Mouse (Mus musculus) small intestine, adult 10 weeks (tissue): Measurements from ENCODE around the gene Defa30. TPM values are rescaled to one million over a fixed set of nuclear protein-coding genes. Genes with fewer than 3 reads are reported as not detected.

ENCODE experiments used
- polyA plus RNA-seq: library from polyadenylated mRNA; stranded (reverse); fragments of 350-450 nt; fragmentation: Illumina TruSeq; extraction: RNeasy Lipid Tissue Mini Kit (QIAGEN cat#74804); gene quantifications from one replicate; pipeline ENCODE4 v1.2.3, GENCODE M21; 2014; ENCODE audit warnings: low replicate concordance

Defa30 gene
- polyA plus RNA-seq: 1,814 TPM

DNA sequence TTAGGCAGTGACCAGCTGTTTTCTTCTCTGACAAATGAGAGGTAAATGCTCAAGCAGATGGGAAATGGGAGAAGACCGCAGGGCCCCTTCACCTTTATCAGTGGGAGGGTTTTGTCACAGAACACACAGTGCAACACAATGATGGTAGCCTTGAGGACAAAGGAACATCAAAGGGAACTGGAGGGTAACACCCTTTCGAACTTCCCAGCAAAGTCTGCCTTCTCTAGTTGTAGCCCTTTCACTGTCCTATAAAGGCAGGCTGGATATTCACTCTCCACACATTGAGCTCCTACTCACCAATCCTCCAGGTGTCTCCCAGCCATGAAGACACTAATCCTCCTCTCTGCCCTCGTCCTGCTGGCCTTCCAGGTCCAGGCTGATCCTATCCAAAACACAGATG, at the start of gene Defa30:
TSS of gene Defa30 (plus strand) at position 301 of the 400 bp plus-strand sequence.

GRCm38 (mm10) chr8:21095950-21096349, 38.5 kb upstream of the Defa30 start, which contains the start of gene Gm14851:
Gene Gm14851, minus strand, starts transcription at chr8:21096050.

DNA sequence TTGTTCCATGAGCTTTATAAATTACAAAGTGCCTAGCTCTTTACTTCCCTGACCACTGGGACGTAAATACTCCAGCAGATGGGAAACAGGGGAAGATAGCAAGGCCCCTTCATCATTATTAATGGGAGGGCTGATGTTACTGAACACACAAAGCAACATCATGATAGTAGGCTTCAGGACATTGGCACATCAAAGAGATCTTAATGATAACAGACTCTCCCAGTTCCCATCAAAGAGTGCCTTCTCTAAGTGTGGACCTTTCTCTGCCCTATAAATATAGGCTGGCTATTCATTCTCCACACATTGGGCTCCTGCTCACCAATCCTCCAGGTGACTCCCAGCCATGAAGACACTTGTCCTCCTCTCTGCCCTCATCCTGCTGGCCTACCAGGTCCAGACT, 27.5 kb downstream of the Defa30 start, which contains the start of gene Defa22:
TSS of gene Defa22 (plus strand) at position 301 of the 400 bp plus-strand sequence.

Other genes starting within 250 kb of the Defa30 start
- not detected for gene Defb33, start 242.0 kb upstream of the Defa30 start, polyA plus RNA-seq
- gene Gm15056, start 232.0 kb upstream of the Defa30 start, polyA plus RNA-seq: not detected
- gene Gm6040, start 212.6 kb upstream of the Defa30 start, polyA plus RNA-seq: not detected
- not detected for gene AY761185, start 189.9 kb upstream of the Defa30 start, polyA plus RNA-seq
- gene Defa21, start 109.1 kb upstream of the Defa30 start, polyA plus RNA-seq: 17.6 TPM
- 160 TPM for gene Defa23, start 79.6 kb upstream of the Defa30 start, polyA plus RNA-seq
- gene Defa35, start 69.6 kb upstream of the Defa30 start, polyA plus RNA-seq: not detected
- gene Defa25, start 50.2 kb upstream of the Defa30 start, polyA plus RNA-seq: not detected
- 106 TPM for gene Gm14851, start 38.6 kb upstream of the Defa30 start, polyA plus RNA-seq
- gene Defa22, start 27.6 kb downstream of the Defa30 start, polyA plus RNA-seq: 11.5 TPM
- gene Defa31, start 57.0 kb downstream of the Defa30 start, polyA plus RNA-seq: 5,443 TPM
- not detected for gene Gm15293, start 66.9 kb downstream of the Defa30 start, polyA plus RNA-seq
- gene Gm15292, start 115.1 kb downstream of the Defa30 start, polyA plus RNA-seq: 82.5 TPM
- not detected for gene Defa27, start 180.9 kb downstream of the Defa30 start, polyA plus RNA-seq
- gene Defa29, start 192.4 kb downstream of the Defa30 start, polyA plus RNA-seq: 41.6 TPM
- gene Defa2, start 243.9 kb downstream of the Defa30 start, polyA plus RNA-seq: 12.8 TPM